Mouse (Mus musculus): Measurements from ENCODE around the gene Zdhhc17. TPM values are rescaled to one million over a fixed set of nuclear protein-coding genes. Genes with fewer than 3 reads are reported as not detected.
A peak's percentile ranks its signal among the peaks of the same experiment; 100 is the strongest.

Zdhhc17 gene
- 40.2 and 45.2 TPM in 2 replicates for polyA plus RNA-seq (2016; fragmentation: Nextera tagmentation; extraction: Ambion mirVana)

GRCm38 (mm10) chr10:111009641-111010479 lies at the start of gene Zdhhc17:
Zdhhc17 (minus strand) TSS chr10:111010140.
- ATAC-seq (ENCODE audit: low FRiP score), result peak; percentile 92
- Histone ChIP-seq H3K27me3 (peaks cover 4% of the 10 kb centered on the region; the same call in 1 of the 2 replicates), H3K9ac (peak within 1 kb of the TSS; percentile 99), H3K4me2 (peak within 1 kb of the TSS; percentile 75), H3K9me3 (no peaks in the 10 kb centered on the region), H3K4me1 (peaks cover 28% of the 10 kb centered on the region), H3K27ac (peak within 1 kb of the TSS; percentile 99), H3K36me3 (replicated peaks) (no peaks in the 10 kb centered on the region), H3K4me3 (replicated peaks) (peak within 1 kb of the TSS; percentile 91)
- WGBS, result under 1% methylated on average over 101 of the region's 112 CpGs

GRCm38 (mm10) chr10:111055770-111056169 lies 45.8 kb upstream of the Zdhhc17 start:
- H3K4me3 ChIP-seq (replicated peaks), result no peak overlapping the region
- no peak for ATAC-seq (ENCODE audit: low FRiP score)
- H3K9me3 ChIP-seq, result no peaks in the 10 kb centered on the region
- 53% methylated on average over 4 of the region's 4 CpGs for WGBS
- H3K36me3 ChIP-seq (replicated peaks), result no peaks in the 10 kb centered on the region
- H3K4me2 ChIP-seq, result no peak overlapping the region
- H3K9ac ChIP-seq, result no peak overlapping the region
- H3K27me3 ChIP-seq, result no peaks in the 10 kb centered on the region
- no peak overlapping the region for H3K27ac ChIP-seq
- H3K4me1 ChIP-seq, result peaks cover 12% of the 10 kb centered on the region

GRCm38 (mm10) chr10:111051606-111052005 lies 41.7 kb upstream of the Zdhhc17 start:
- H3K4me2 ChIP-seq, result no peak overlapping the region
- no peak overlapping the region for H3K27ac ChIP-seq
- no peak for ATAC-seq (ENCODE audit: low FRiP score)
- no peaks in the 10 kb centered on the region for H3K9me3 ChIP-seq
- H3K4me1 ChIP-seq, result peaks cover 12% of the 10 kb centered on the region
- 87% methylated on average over 3 of the region's 3 CpGs for WGBS
- no peaks in the 10 kb centered on the region for H3K36me3 ChIP-seq (replicated peaks)
- no peak overlapping the region for H3K9ac ChIP-seq
- H3K27me3 ChIP-seq, result no peaks in the 10 kb centered on the region
- H3K4me3 ChIP-seq (replicated peaks), result no peak overlapping the region

GRCm38 (mm10) chr10:111050511-111050910 lies 40.6 kb upstream of the Zdhhc17 start:
- WGBS, result 88% methylated on average over 4 of the region's 4 CpGs
- Histone ChIP-seq H3K36me3 (replicated peaks) (no peaks in the 10 kb centered on the region), H3K9me3 (no peaks in the 10 kb centered on the region), H3K4me3 (replicated peaks) (no peak overlapping the region), H3K9ac (no peak overlapping the region), H3K27me3 (no peaks in the 10 kb centered on the region), H3K4me1 (peaks cover 8% of the 10 kb centered on the region), H3K4me2 (no peak overlapping the region), H3K27ac (no peak overlapping the region)
- ATAC-seq (ENCODE audit: low FRiP score), result no peak

- H3K4me2 ChIP-seq, result no peak overlapping the region
- ATAC-seq (ENCODE audit: low FRiP score), result no peak
- H3K36me3 ChIP-seq (replicated peaks), result no peaks in the 10 kb centered on the region
- no peaks in the 10 kb centered on the region for H3K27me3 ChIP-seq
- no peaks in the 10 kb centered on the region for H3K9me3 ChIP-seq
- no peak overlapping the region for H3K27ac ChIP-seq
- no peak overlapping the region for H3K9ac ChIP-seq
- no peak overlapping the region for H3K4me3 ChIP-seq (replicated peaks)
- peaks cover 6% of the 10 kb centered on the region; the same call in 1 of the 2 replicates for H3K4me1 ChIP-seq
- 87% methylated on average over 3 of the region's 3 CpGs for WGBS
Measured at GRCm38 (mm10) chr10:111050061-111050460, 40.1 kb upstream of the Zdhhc17 start.

- whole genome bisulfite sequencing, result 92% methylated on average over 7 of the region's 7 CpGs
- Histone ChIP-seq H3K27me3 (no peaks in the 10 kb centered on the region), H3K4me1 (no peaks in the 10 kb centered on the region), H3K4me3 (replicated peaks) (no peak overlapping the region), H3K9ac (no peak overlapping the region), H3K9me3 (peaks cover 5% of the 10 kb centered on the region; the same call in 1 of the 2 replicates), H3K4me2 (no peak overlapping the region), H3K36me3 (replicated peaks) (no peaks in the 10 kb centered on the region), H3K27ac (no peak overlapping the region)
- ATAC-seq (ENCODE audit: low FRiP score), result no peak
Measured at GRCm38 (mm10) chr10:111047895-111048294, 38.0 kb upstream of the Zdhhc17 start.

- H3K36me3 ChIP-seq (replicated peaks), result no peaks in the 10 kb centered on the region
- H3K4me1 ChIP-seq, result no peaks in the 10 kb centered on the region
- H3K27me3 ChIP-seq, result no peaks in the 10 kb centered on the region
- no peak overlapping the region for H3K27ac ChIP-seq
- H3K9ac ChIP-seq, result no peak overlapping the region
- no peak overlapping the region for H3K4me2 ChIP-seq
- H3K4me3 ChIP-seq (replicated peaks), result no peak overlapping the region
- ATAC-seq (ENCODE audit: low FRiP score), result no peak
- H3K9me3 ChIP-seq, result peaks cover 5% of the 10 kb centered on the region; the same call in 1 of the 2 replicates
- WGBS, result 82% methylated on average over 7 of the region's 7 CpGs
Measured at GRCm38 (mm10) chr10:111040078-111040656, 30.2 kb upstream of the Zdhhc17 start.

GRCm38 (mm10) chr10:111036851-111037250 lies 26.9 kb upstream of the Zdhhc17 start:
- Histone ChIP-seq H3K27me3 (no peaks in the 10 kb centered on the region), H3K4me1 (no peaks in the 10 kb centered on the region), H3K27ac (no peak overlapping the region), H3K9ac (no peak overlapping the region), H3K4me2 (no peak overlapping the region), H3K4me3 (replicated peaks) (no peak overlapping the region), H3K36me3 (replicated peaks) (no peaks in the 10 kb centered on the region), H3K9me3 (no peaks in the 10 kb centered on the region)
- 80% methylated on average over 1 of the region's 1 CpGs for WGBS
- no peak for ATAC-seq (ENCODE audit: low FRiP score)

GRCm38 (mm10) chr10:111035134-111035533 lies 25.2 kb upstream of the Zdhhc17 start:
- 72% methylated on average over 1 of the region's 1 CpGs for WGBS
- Histone ChIP-seq H3K36me3 (replicated peaks) (no peaks in the 10 kb centered on the region), H3K4me3 (replicated peaks) (no peak overlapping the region), H3K9me3 (no peaks in the 10 kb centered on the region), H3K9ac (no peak overlapping the region), H3K27ac (no peak overlapping the region), H3K27me3 (no peaks in the 10 kb centered on the region), H3K4me1 (peaks cover 5% of the 10 kb centered on the region; the same call in 1 of the 2 replicates), H3K4me2 (no peak overlapping the region)
- ATAC-seq (ENCODE audit: low FRiP score), result no peak

- Histone ChIP-seq H3K9me3 (no peaks in the 10 kb centered on the region), H3K4me2 (peak overlapping the region; percentile 31), H3K36me3 (replicated peaks) (no peaks in the 10 kb centered on the region), H3K4me1 (peaks cover 5% of the 10 kb centered on the region; the same call in 1 of the 2 replicates), H3K27me3 (no peaks in the 10 kb centered on the region), H3K4me3 (replicated peaks) (peak overlapping the region; percentile 5; the same call in 1 of the 2 replicates), H3K9ac (no peak overlapping the region), H3K27ac (no peak overlapping the region)
- no peak for ATAC-seq (ENCODE audit: low FRiP score)
- WGBS, result 34% methylated on average over 20 of the region's 20 CpGs
Measured at GRCm38 (mm10) chr10:111031511-111032365, 21.8 kb upstream of the Zdhhc17 start.

- Histone ChIP-seq H3K4me1 (peaks cover 5% of the 10 kb centered on the region; the same call in 1 of the 2 replicates), H3K4me3 (replicated peaks) (no peak overlapping the region), H3K4me2 (no peak overlapping the region), H3K9ac (no peak overlapping the region), H3K36me3 (replicated peaks) (no peaks in the 10 kb centered on the region), H3K27ac (no peak overlapping the region), H3K27me3 (no peaks in the 10 kb centered on the region), H3K9me3 (no peaks in the 10 kb centered on the region)
- 87% methylated on average over 2 of the region's 2 CpGs for WGBS
- ATAC-seq (ENCODE audit: low FRiP score), result no peak
Measured at GRCm38 (mm10) chr10:111030845-111031244, 20.9 kb upstream of the Zdhhc17 start.

- Histone ChIP-seq H3K4me2 (no peak overlapping the region), H3K4me3 (replicated peaks) (no peak overlapping the region), H3K9me3 (no peaks in the 10 kb centered on the region), H3K27ac (no peak overlapping the region), H3K9ac (no peak overlapping the region), H3K36me3 (replicated peaks) (no peaks in the 10 kb centered on the region), H3K4me1 (0 out of 2 replicates have a peak, but pooled peaks cover 5% of the 10 kb centered on the region), H3K27me3 (no peaks in the 10 kb centered on the region)
- ATAC-seq (ENCODE audit: low FRiP score), result no peak
- 73% methylated on average over 6 of the region's 6 CpGs for WGBS
Measured at GRCm38 (mm10) chr10:111026106-111026505, 16.2 kb upstream of the Zdhhc17 start.
